Mouse (Mus musculus): Measurements from ENCODE around the gene Cped1. TPM values are rescaled to one million over a fixed set of nuclear protein-coding genes. Genes with fewer than 3 reads are reported as not detected.

Cped1 gene
- polyA plus RNA-seq, 1 experiment from 2014 or later: 3.2 TPM

DNA sequence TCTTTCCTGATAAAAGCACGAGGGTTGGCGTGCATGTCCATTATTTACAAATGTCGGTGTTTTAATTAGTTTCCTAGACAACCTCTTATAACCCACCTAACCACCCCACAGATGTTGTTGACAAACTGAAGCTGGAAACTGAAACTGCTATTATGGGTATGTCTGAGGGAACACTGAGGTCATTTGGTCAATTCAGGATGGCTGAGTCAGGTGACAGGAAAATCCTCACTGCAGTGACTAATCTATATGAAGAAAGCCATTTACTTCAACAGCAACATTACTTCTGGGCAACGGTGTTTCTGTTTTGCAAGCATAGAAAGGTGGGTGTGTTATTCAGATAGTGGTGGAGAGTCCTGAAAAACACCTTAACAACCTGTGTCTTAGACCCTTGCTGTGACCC is 12.4 kb downstream of the Cped1 start:
- no peaks in the 10 kb centered on the region for H3K4me1 ChIP-seq (replicated peaks; ENCODE audit: control insufficient read depth, insufficient read depth, low read length)
- ATAC-seq: no peak
- H3K9ac ChIP-seq (replicated peaks; ENCODE audit: low read depth, low read length): no peak overlapping the region
- 72% methylated on average over 4 of the region's 4 CpGs for WGBS
- H3K4me3 ChIP-seq (replicated peaks; ENCODE audit: low read length): no peak overlapping the region
- H3K9me3 ChIP-seq (ENCODE audit: control insufficient read depth, low read length): no peaks in the 10 kb centered on the region
- no peaks in the 10 kb centered on the region for H3K27me3 ChIP-seq (replicated peaks; ENCODE audit: control insufficient read depth, insufficient read depth, low read length)
- H3K36me3 ChIP-seq (ENCODE audit: control insufficient read depth, insufficient read depth): no peaks in the 10 kb centered on the region
- no peak overlapping the region for H3K4me2 ChIP-seq (ENCODE audit: low read length)
- H3K27ac ChIP-seq (ENCODE audit: low read length): no peak overlapping the region

DNA sequence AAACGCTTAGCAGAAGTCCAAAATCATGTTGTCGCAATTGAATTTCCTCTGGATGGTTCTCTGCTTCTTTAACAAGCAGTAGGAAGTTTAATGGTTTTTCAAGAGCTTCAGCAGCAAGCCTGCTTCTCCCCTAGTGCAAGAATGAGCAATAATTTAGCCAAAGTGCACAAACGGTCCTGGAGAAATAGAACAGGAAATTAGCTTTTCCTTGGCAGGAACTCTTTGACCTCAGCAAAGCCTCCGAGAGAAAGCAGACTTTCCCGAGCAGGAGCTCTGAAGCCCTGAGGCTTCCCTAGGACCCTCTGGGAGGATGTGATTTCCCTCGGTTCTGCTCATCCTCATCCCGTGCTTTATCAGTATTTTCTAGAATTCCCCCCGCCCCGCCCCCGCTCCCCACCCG is 13.3 kb downstream of the Cped1 start:
- H3K4me3 ChIP-seq (replicated peaks; ENCODE audit: low read length): no peak overlapping the region
- H3K4me1 ChIP-seq (replicated peaks; ENCODE audit: control insufficient read depth, insufficient read depth, low read length): no peaks in the 10 kb centered on the region
- no peaks in the 10 kb centered on the region for H3K36me3 ChIP-seq (ENCODE audit: control insufficient read depth, insufficient read depth)
- no peak overlapping the region for H3K27ac ChIP-seq (ENCODE audit: low read length)
- no peak overlapping the region for H3K4me2 ChIP-seq (ENCODE audit: low read length)
- ATAC-seq: no peak
- no peaks in the 10 kb centered on the region for H3K9me3 ChIP-seq (ENCODE audit: control insufficient read depth, low read length)
- no peak overlapping the region for H3K9ac ChIP-seq (replicated peaks; ENCODE audit: low read depth, low read length)
- no peaks in the 10 kb centered on the region for H3K27me3 ChIP-seq (replicated peaks; ENCODE audit: control insufficient read depth, insufficient read depth, low read length)
- 58% methylated on average over 11 of the region's 11 CpGs for WGBS

DNA sequence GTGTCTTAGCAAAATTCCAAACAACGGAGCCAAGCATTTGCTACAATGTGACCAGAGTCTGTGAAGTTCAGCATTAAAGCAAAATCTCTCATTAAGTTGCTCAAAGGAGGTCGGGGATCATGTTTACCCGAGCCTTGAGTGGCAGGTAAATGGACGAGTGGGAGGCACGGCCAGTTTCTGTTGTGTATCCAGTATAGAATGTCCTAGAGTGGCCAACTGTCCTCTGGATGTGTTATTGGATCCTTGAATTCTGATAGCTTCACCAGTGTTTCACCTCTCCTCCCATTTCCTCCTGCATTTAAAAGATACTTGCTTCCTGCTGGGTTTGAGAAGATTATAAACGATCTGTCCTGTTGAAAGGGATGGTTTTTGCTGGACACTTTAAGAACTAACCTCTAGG is 14.4 kb downstream of the Cped1 start:
- no peak overlapping the region for H3K4me2 ChIP-seq (ENCODE audit: low read length)
- WGBS: 37% methylated on average over 6 of the region's 6 CpGs
- H3K27ac ChIP-seq (ENCODE audit: low read length): no peak overlapping the region
- H3K4me1 ChIP-seq (replicated peaks; ENCODE audit: control insufficient read depth, insufficient read depth, low read length): no peaks in the 10 kb centered on the region
- H3K4me3 ChIP-seq (replicated peaks; ENCODE audit: low read length): no peak overlapping the region
- H3K27me3 ChIP-seq (replicated peaks; ENCODE audit: control insufficient read depth, insufficient read depth, low read length): no peaks in the 10 kb centered on the region
- H3K9ac ChIP-seq (replicated peaks; ENCODE audit: low read depth, low read length): no peak overlapping the region
- no peak for ATAC-seq
- no peaks in the 10 kb centered on the region for H3K9me3 ChIP-seq (ENCODE audit: control insufficient read depth, low read length)
- H3K36me3 ChIP-seq (ENCODE audit: control insufficient read depth, insufficient read depth): no peaks in the 10 kb centered on the region

DNA sequence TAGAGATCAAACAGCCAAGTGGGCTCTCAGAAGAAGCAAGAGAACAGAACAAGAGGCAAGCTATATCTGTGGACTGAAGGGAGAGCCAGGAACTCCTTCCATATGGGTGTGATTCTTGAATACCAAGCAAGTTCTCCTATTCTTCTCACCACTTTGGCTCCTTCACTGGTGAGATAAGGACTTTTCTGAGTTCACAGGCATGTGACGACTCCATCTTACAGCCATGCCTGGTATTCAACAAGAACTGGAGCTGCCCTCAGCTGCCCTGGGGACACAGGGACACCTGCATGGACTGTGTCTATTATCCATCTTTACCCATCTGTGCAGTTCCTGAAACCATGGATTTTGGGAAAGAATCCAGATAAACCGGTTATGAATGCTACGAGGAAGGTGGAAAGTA is 15.2 kb downstream of the Cped1 start:
- ATAC-seq: no peak
- Histone ChIP-seq H3K4me1 (replicated peaks; ENCODE audit: control insufficient read depth, insufficient read depth, low read length) (no peaks in the 10 kb centered on the region), H3K9me3 (ENCODE audit: control insufficient read depth, low read length) (no peaks in the 10 kb centered on the region), H3K27ac (ENCODE audit: low read length) (no peak overlapping the region), H3K4me2 (ENCODE audit: low read length) (no peak overlapping the region), H3K9ac (replicated peaks; ENCODE audit: low read depth, low read length) (no peak overlapping the region), H3K4me3 (replicated peaks; ENCODE audit: low read length) (no peak overlapping the region), H3K36me3 (ENCODE audit: control insufficient read depth, insufficient read depth) (no peaks in the 10 kb centered on the region), H3K27me3 (replicated peaks; ENCODE audit: control insufficient read depth, insufficient read depth, low read length) (no peaks in the 10 kb centered on the region)
- WGBS: 85% methylated on average over 3 of the region's 3 CpGs

DNA sequence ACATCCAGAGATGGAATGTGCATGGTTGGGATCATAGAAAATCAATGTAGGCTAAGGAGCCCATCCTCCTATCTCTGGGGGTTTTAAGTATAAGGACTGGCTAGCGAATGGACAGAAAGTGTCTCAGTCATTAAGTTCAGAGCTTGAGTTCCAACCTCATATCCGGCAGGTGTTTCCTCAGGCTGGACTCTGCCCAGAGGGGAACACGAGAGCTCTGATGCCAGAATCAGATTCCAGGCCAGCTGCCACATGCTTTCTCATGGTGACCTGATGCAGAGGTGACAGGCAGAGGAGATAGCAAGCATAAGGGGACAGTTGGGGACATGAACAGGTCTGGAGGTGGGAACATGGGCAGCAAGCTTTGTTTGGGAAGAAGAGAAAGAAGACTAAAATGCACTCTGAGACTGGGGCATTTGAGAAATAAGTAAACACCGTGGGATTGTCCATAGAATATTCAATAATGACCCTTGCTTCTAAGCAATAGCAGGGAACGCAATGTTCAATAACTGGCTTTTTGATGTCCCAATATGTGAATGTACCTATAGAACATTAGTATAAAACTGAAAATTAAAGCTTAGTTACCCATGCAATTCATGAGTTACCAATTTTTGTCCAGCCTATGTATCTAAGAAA is 15.7 kb downstream of the Cped1 start:
- H3K4me3 ChIP-seq (replicated peaks; ENCODE audit: low read length): no peak overlapping the region

GRCm38 (mm10) chr6:22002521-22003199 is 16.9 kb downstream of the Cped1 start:
- Histone ChIP-seq H3K27ac (ENCODE audit: low read length) (no peak overlapping the region), H3K9me3 (ENCODE audit: control insufficient read depth, low read length) (no peaks in the 10 kb centered on the region), H3K9ac (replicated peaks; ENCODE audit: low read depth, low read length) (no peak overlapping the region), H3K4me3 (replicated peaks; ENCODE audit: low read length) (no peak overlapping the region), H3K27me3 (replicated peaks; ENCODE audit: control insufficient read depth, insufficient read depth, low read length) (no peaks in the 10 kb centered on the region), H3K4me2 (ENCODE audit: low read length) (no peak overlapping the region), H3K36me3 (ENCODE audit: control insufficient read depth, insufficient read depth) (no peaks in the 10 kb centered on the region), H3K4me1 (replicated peaks; ENCODE audit: control insufficient read depth, insufficient read depth, low read length) (no peaks in the 10 kb centered on the region)
- ATAC-seq: no peak
- WGBS: 44% methylated on average over 17 of the region's 17 CpGs

More for the DNA sequence above, 15.7 kb downstream of the Cped1 start:
- Histone ChIP-seq H3K4me2 (ENCODE audit: low read length) (no peak overlapping the region), H3K4me1 (replicated peaks; ENCODE audit: control insufficient read depth, insufficient read depth, low read length) (no peaks in the 10 kb centered on the region), H3K27ac (ENCODE audit: low read length) (no peak overlapping the region), H3K9me3 (ENCODE audit: control insufficient read depth, low read length) (no peaks in the 10 kb centered on the region), H3K36me3 (ENCODE audit: control insufficient read depth, insufficient read depth) (no peaks in the 10 kb centered on the region), H3K9ac (replicated peaks; ENCODE audit: low read depth, low read length) (no peak overlapping the region), H3K27me3 (replicated peaks; ENCODE audit: control insufficient read depth, insufficient read depth, low read length) (no peaks in the 10 kb centered on the region)
- ATAC-seq: no peak
- 95% methylated on average over 5 of the region's 5 CpGs for WGBS

- no peaks in the 10 kb centered on the region for H3K27me3 ChIP-seq (replicated peaks; ENCODE audit: control insufficient read depth, insufficient read depth, low read length)
- H3K9me3 ChIP-seq (ENCODE audit: control insufficient read depth, low read length): no peaks in the 10 kb centered on the region
- no peaks in the 10 kb centered on the region for H3K4me1 ChIP-seq (replicated peaks; ENCODE audit: control insufficient read depth, insufficient read depth, low read length)
- H3K36me3 ChIP-seq (ENCODE audit: control insufficient read depth, insufficient read depth): no peaks in the 10 kb centered on the region
- H3K4me3 ChIP-seq (replicated peaks; ENCODE audit: low read length): no peak overlapping the region
- H3K27ac ChIP-seq (ENCODE audit: low read length): no peak overlapping the region
- no peak overlapping the region for H3K4me2 ChIP-seq (ENCODE audit: low read length)
- no peak for ATAC-seq
- 5% methylated on average over 6 of the region's 6 CpGs for WGBS
- H3K9ac ChIP-seq (replicated peaks; ENCODE audit: low read depth, low read length): no peak overlapping the region
These were observed 17.5 kb downstream of the Cped1 start for GRCm38 (mm10) chr6:22003200-22003587.

GRCm38 (mm10) chr6:22003959-22004543 is 18.3 kb downstream of the Cped1 start:
- no peaks in the 10 kb centered on the region for H3K4me1 ChIP-seq (replicated peaks; ENCODE audit: control insufficient read depth, insufficient read depth, low read length)
- no peak overlapping the region for H3K4me3 ChIP-seq (replicated peaks; ENCODE audit: low read length)
- H3K27me3 ChIP-seq (replicated peaks; ENCODE audit: control insufficient read depth, insufficient read depth, low read length): no peaks in the 10 kb centered on the region
- ATAC-seq: no peak
- no peaks in the 10 kb centered on the region for H3K36me3 ChIP-seq (ENCODE audit: control insufficient read depth, insufficient read depth)
- no peak overlapping the region for H3K4me2 ChIP-seq (ENCODE audit: low read length)
- no peak overlapping the region for H3K9ac ChIP-seq (replicated peaks; ENCODE audit: low read depth, low read length)
- no peak overlapping the region for H3K27ac ChIP-seq (ENCODE audit: low read length)
- H3K9me3 ChIP-seq (ENCODE audit: control insufficient read depth, low read length): no peaks in the 10 kb centered on the region
- WGBS: 89% methylated on average over 10 of the region's 10 CpGs

GRCm38 (mm10) chr6:22008346-22008745 is 22.6 kb downstream of the Cped1 start:
- H3K4me3 ChIP-seq (replicated peaks; ENCODE audit: low read length): no peak overlapping the region
- H3K9me3 ChIP-seq (ENCODE audit: control insufficient read depth, low read length): no peaks in the 10 kb centered on the region
- H3K9ac ChIP-seq (replicated peaks; ENCODE audit: low read depth, low read length): no peak overlapping the region
- no peaks in the 10 kb centered on the region for H3K36me3 ChIP-seq (ENCODE audit: control insufficient read depth, insufficient read depth)
- no peaks in the 10 kb centered on the region for H3K27me3 ChIP-seq (replicated peaks; ENCODE audit: control insufficient read depth, insufficient read depth, low read length)
- 91% methylated on average over 7 of the region's 7 CpGs for WGBS
- ATAC-seq: no peak
- H3K4me1 ChIP-seq (replicated peaks; ENCODE audit: control insufficient read depth, insufficient read depth, low read length): no peaks in the 10 kb centered on the region
- no peak overlapping the region for H3K4me2 ChIP-seq (ENCODE audit: low read length)
- no peak overlapping the region for H3K27ac ChIP-seq (ENCODE audit: low read length)

Measured in forebrain, embryonic 16.5 days (tissue).